Mouse (Mus musculus) activated CD4-positive, CD25-positive, alpha-beta regulatory T cell, adult 4 months (primary cell): Measurements from ENCODE around the gene Enho. TPM values are rescaled to one million over a fixed set of nuclear protein-coding genes. Genes with fewer than 3 reads are reported as not detected.

Source experiments
- ATAC-seq: one replicate; pipeline ENCODE4 v1.8.0; 2017
- polyA plus RNA-seq, 2 experiments: library from polyadenylated mRNA; unstranded; fragments of 100-300 nt; shearing (Covaris generic); gene quantifications; one replicate each; pipeline ENCODE4 v1.2.1; 2017

Enho gene
- polyA plus RNA-seq, 2 experiments from 2014 or later: not detected

DNA sequence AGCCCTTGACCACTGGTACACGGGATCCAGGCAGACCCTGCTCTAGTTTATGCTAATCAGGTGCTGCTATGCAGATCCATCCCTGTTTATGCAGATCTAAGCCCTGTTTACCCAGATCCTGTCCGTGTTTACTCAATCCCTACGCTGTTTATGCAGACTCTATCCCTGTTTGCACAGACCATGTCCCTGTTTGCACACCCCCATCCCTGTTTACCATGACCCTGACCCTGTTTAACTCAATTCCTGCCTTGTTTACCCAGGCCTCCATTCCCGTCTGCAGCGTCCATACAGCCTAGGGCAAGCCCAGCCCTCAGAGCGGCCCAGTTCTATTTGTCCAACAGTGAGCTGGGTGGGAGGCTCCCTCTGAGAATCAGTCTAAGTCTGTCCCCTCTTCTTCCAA lies 9.9 kb downstream of the Enho start:
- ATAC-seq: no peak

- no peak for ATAC-seq
These were observed 11.8 kb downstream of the Enho start for GRCm38 (mm10) chr4:41628202-41628927.

GRCm38 (mm10) chr4:41622071-41622470 lies 18.1 kb downstream of the Enho start:
- no peak for ATAC-seq

DNA sequence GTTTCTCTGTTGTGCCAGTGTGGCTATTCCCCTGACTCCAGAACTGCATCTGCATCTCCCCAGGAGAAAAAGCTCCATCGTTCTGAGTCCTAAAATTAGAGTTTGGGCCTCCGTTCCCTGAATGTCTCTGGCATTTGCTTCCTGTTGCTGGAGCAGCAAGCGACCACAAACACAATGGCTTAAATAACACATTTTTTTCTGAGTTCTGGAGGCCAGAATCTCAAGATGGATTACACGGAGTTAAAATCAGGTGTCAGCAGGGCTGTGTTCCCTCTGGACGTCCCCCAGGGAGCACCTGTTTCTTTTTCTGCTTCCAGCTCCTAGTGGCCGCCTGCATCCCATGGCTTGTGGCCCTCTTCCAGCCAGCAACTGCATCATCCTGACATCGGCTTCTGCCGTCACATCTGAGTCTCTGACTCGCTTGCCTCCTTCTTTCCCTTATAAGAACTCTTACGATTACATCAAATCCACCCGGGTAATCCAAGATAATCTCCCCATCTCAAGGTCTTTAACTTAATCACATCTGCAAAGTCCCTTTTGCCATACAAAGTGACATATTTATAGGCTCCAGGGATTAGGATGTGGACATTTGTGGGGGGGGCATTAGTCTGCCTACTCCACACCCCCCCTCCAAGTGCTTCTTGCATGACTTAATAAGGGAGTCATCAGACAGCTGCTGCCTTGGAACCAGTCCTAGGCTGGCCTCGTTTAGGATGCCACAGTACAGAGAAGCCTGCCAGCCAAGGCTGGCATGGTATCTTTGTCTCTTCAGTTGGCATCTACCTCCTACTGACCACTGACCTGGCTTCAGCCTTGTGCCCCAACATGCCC lies 21.0 kb downstream of the Enho start:
- ATAC-seq: no peak

GRCm38 (mm10) chr4:41615661-41616599 lies 24.2 kb downstream of the Enho start:
- ATAC-seq: no peak

- no peak for ATAC-seq
These were observed 26.0 kb downstream of the Enho start for GRCm38 (mm10) chr4:41614156-41614555.

DNA sequence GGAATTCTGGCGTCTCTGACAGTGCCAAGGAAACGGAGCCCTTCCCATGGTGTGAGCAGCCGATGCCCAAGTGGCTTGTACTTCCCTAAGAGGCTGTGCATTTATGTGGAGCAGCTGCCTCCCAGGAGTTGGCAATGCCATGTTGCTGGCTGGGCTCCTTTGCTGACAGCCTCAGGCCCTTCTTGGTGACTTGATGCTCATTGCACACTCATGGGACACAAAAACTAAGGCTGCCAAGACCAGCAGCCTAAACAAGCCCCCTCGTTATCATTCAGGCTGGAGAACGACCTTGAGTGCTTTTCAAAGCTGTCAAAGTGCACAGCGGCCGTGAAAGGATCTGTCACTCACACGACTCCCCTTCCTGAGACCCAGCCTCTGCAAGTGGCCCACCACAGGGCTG lies 28.0 kb downstream of the Enho start:
- no peak for ATAC-seq

DNA sequence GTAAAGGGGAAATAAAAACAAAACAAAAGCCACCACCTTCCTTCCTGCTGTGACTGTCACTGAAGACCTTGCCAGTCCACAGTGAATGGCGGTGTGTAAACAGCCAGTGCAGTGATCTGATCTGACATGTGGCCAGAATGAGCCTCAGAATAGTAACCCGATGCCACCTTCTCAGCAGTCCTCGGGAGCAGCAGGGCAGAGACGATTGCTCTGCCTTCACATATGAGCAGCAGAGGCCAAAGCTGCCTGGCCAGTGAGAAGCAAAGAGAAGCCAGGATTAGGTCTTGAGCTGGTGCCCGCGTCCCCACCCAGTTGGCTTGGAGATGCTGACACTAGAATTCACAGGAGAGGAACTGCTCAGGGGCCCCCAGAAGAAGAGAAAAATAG lies 29.5 kb downstream of the Enho start:
- no peak for ATAC-seq

DNA sequence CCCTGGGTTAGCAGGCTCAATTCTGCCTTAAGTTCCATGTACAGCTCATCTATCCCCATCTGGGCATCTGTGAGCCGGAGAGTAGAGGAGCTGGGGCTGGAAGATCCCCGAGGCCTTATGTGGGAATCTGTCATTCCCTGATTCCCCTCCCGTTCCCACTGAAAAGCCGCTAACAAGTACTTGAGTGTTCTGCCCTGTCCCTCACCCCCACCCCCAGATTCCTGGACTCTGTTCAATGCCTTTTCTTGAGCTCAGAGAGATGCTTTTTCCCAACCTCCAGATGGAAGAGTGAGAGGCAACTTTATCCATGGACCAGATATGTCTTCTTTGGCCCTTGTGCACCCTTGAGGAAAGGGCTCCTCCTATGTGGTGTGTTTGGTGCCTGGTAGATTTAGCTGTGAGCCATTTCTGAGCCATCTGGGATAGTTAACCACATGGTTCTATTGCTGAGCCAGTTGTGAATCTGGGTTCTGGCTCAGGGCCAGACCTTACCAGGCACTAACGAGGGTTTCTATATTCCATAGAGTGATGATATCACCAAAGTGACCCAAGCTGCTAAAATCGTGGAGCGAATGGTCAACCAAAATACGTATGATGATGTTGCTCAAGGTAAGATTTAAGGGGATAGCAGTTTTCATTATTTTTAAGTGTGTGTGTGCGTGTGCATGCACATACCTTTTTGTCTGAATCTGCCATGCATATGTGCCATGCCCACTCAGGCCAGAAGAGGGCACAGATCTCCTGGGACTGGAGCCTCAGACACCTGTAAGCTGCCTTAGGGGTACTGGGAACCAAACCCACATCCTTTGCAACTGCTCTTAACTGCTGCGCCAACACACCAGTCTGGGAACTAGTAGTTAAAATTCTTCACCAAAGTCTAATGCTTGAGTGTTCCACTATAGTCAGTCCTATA lies 30.2 kb downstream of the Enho start:
- no peak for ATAC-seq

GRCm38 (mm10) chr4:41606784-41607183 lies 33.3 kb downstream of the Enho start:
- no peak for ATAC-seq

DNA sequence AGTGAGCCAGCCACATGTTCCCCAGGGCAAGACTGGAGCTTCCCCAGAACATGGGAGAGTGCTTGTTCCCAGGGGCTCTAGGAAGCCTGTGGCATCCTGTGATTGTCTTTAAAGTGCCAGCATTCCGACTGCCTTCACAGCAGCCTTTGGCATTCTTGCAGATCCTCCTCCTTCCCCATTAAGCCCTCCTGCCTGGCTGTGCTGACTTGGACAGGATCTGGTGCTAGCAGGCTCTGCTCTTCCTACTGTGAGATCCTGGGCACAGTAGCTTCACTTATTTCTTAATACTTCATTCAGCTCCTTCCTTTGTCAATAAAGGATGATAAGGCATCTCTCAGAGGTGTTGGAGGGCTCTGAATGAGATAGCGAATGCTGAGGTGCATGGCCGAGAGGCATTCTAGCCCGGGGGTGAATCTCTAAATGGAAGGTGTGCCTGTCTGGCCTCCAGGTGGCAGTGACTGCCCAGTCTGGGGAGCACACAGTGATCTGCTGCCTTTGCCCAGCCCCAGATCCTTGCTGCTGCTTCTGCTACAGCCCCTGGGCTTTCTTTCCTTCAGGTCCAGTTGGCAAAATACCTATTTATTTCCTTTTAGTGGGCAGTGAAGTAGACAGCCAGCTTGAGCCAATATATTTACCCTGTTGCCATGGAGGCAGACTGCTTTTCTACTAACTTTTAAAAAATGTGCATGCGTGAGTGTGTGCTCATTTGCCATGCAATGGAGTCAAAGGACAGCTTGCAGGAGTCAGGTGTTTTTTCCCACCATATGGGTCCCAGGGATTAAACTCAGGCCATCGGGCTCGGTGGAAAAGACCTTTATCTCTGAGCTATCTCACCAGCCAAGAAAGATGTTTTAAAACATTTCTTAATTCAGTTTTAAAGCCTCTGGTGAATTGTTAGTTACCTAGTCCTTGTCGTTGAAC lies 35.4 kb downstream of the Enho start:
- ATAC-seq: no peak

DNA sequence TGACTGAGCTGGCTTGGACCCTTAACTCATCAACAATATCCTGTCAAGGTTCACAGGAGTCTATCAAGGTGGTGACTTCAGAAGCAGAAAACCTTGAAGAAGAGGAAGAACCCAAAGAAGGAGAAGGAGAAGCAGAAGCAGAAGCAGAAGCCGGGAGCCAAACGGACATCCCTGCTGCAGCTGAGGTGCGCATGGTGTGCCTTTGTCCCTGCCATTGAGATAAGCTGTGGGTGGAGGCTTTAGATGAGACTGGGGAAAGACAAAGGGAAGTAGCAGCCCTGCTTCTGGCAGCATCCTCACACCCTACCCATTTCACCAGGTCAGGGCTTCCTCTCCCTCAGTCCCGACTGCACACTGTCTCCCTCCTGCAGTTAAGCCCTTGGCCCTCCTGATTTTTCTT lies 37.3 kb downstream of the Enho start:
- no peak for ATAC-seq

Other genes with a start within 250 kb of the Enho start
- gene Kif24, start 175.4 kb downstream of the Enho start, polyA plus RNA-seq: 1 to 10 TPM; 2.2 to 2.5 TPM
- 10 to 100 TPM; 15.5 to 25.6 TPM for gene Nudt2, start 175.2 kb downstream of the Enho start, polyA plus RNA-seq
- not detected for gene AI464131, start 137.2 kb downstream of the Enho start, polyA plus RNA-seq
- not detected for gene 1110017D15Rik, start 123.0 kb downstream of the Enho start, polyA plus RNA-seq
- under 1 TPM; 0.18 to 0.29 TPM for gene Fam219a, start 70.8 kb downstream of the Enho start, polyA plus RNA-seq
- not detected for gene Dnaic1, start 70.5 kb downstream of the Enho start, polyA plus RNA-seq
- not detected for gene Cntfr, start 56.8 kb upstream of the Enho start, polyA plus RNA-seq
- gene Il11ra1, start 59.7 kb upstream of the Enho start, polyA plus RNA-seq: 1 to 10 TPM; 4.9 to 7.2 TPM
- gene Rpp25l, start 73.2 kb upstream of the Enho start, polyA plus RNA-seq: 10 to 100 TPM; 51.4 to 65.6 TPM
- gene Dctn3, start 82.8 kb upstream of the Enho start, polyA plus RNA-seq: 100 to 1,000 TPM; 107 to 114 TPM
- not detected for gene Arid3c, start 90.8 kb upstream of the Enho start, polyA plus RNA-seq
- 10 to 100 TPM; 68.4 to 76.4 TPM for gene Galt, start 114.9 kb upstream of the Enho start, polyA plus RNA-seq
- gene Sigmar1, start 115.8 kb upstream of the Enho start, polyA plus RNA-seq: 10 to 100 TPM; 35.9 to 40.3 TPM
- gene Ccl27a, start 133.9 kb upstream of the Enho start, polyA plus RNA-seq: 10 to 100 TPM in 1 of 2 experiments, 1 to 10 TPM in 1; 8.6 to 10.1 TPM